Mouse (Mus musculus) small intestine, adult 2 months (tissue): ENCODE measurements around the gene Cdh13. TPM values are rescaled to one million over a fixed set of nuclear protein-coding genes. Genes with fewer than 3 reads are reported as not detected.

Experiments
- H3K27ac ChIP-seq: fragments of 200-500 bp; 2 replicates; pipeline ENCODE4 v1.5.1; 2012; ENCODE audit warnings: low read depth, low read length, control low read depth, inconsistent platforms; ENCODE audit not compliant: insufficient read depth
- H3K27me3 ChIP-seq: fragments of 200-500 bp; 2 replicates; pipeline ENCODE4 v1.6.1; 2012; ENCODE audit warnings: mild to moderate bottlenecking, moderate library complexity, low read length, inconsistent platforms; ENCODE audit not compliant: control insufficient read depth, insufficient read depth
- H3K36me3 ChIP-seq: fragments of 200-500 bp; 2 replicates; pipeline ENCODE4 v1.6.1; 2012; ENCODE audit warnings: mild to moderate bottlenecking, low read length, control low read depth, inconsistent platforms; ENCODE audit not compliant: control insufficient read depth, insufficient read depth
- H3K4me1 ChIP-seq: fragments of 200-500 bp; 2 replicates; pipeline ENCODE4 v1.6.1; 2012; ENCODE audit warnings: low read length, inconsistent platforms, mixed read lengths; ENCODE audit not compliant: control insufficient read depth, insufficient read depth, insufficient read length
- H3K4me3 ChIP-seq: fragments of 200-500 bp; 2 replicates; pipeline ENCODE4 v1.5.1; 2012; ENCODE audit warnings: low read depth, mild to moderate bottlenecking, control low read depth, inconsistent platforms, low read length, moderate library complexity
- CTCF ChIP-seq: fragments of 200-500 bp; IDR thresholded peaks from 2 replicates; pipeline ENCODE4 v1.5.1; 2012; ENCODE audit warnings: low read depth, mild to moderate bottlenecking, control low read depth, inconsistent platforms, low read length, moderate library complexity, mixed read lengths; ENCODE audit not compliant: insufficient replicate concordance, insufficient read length; ENCODE audit errors: extremely low read depth
- POLR2A ChIP-seq: fragments of 200-500 bp; IDR thresholded peaks from 2 replicates; pipeline ENCODE4 v1.6.1; 2012; ENCODE audit warnings: low read depth, mild to moderate bottlenecking, control low read depth, inconsistent platforms, low read length, moderate library complexity
- WGBS: fragments of 180-500 bp; shearing (Covaris S2); methylation state at CpG from one replicate; pipeline ENCODE4 v1.1.7; 2018; 5-methylcytosine and 5-hydroxymethylcytosine counted together
- polyA plus RNA-seq: library from polyadenylated mRNA; depleted of rRNA; stranded (reverse); fragments of >200 nt; gene quantifications from 2 replicates; pipeline ENCODE4 v1.2.3, GENCODE M21; 2012

The Cdh13 gene
- polyA plus RNA-seq, 1 experiment, result 4.6 TPM

GRCm38 (mm10) chr8:118965101-118965840, 681.7 kb downstream of the Cdh13 start:
- 75% methylated on average over 15 of the region's 15 CpGs for WGBS
- Histone ChIP-seq H3K27ac (no peak overlapping the region), H3K4me3 (no peak overlapping the region), H3K27me3 (no peaks in the 10 kb centered on the region), H3K36me3 (no peaks in the 10 kb centered on the region), H3K4me1 (no peaks in the 10 kb centered on the region)
- TF ChIP-seq POLR2A, result no peak
- no peak for TF ChIP-seq CTCF

- no peaks in the 10 kb centered on the region for H3K4me1 ChIP-seq
- H3K4me3 ChIP-seq, result no peak overlapping the region
- H3K27me3 ChIP-seq, result no peaks in the 10 kb centered on the region
- TF ChIP-seq POLR2A (no peak), CTCF (no peak)
- WGBS, result 67% methylated on average over 4 of the region's 4 CpGs
- no peaks in the 10 kb centered on the region for H3K36me3 ChIP-seq
- H3K27ac ChIP-seq, result no peak overlapping the region
Observed at GRCm38 (mm10) chr8:118968896-118969295, 685.4 kb downstream of the Cdh13 start.

- peak; percentile 11; the same call in 1 of the 2 replicates for TF ChIP-seq CTCF
- TF ChIP-seq POLR2A, result no peak
Observed at GRCm38 (mm10) chr8:118979800-118980199, 696.3 kb downstream of the Cdh13 start.

GRCm38 (mm10) chr8:118983724-118984123, 700.2 kb downstream of the Cdh13 start:
- H3K27ac ChIP-seq, result no peak overlapping the region
- no peak overlapping the region for H3K4me3 ChIP-seq
- no peak for TF ChIP-seq CTCF
- TF ChIP-seq POLR2A, result no peak
- H3K36me3 ChIP-seq, result no peaks in the 10 kb centered on the region
- WGBS, result 71% methylated on average over 2 of the region's 2 CpGs
- H3K4me1 ChIP-seq, result no peaks in the 10 kb centered on the region
- H3K27me3 ChIP-seq, result no peaks in the 10 kb centered on the region

More at GRCm38 (mm10) chr8:118979800-118980199, 696.3 kb downstream of the Cdh13 start:
- H3K27me3 ChIP-seq, result no peaks in the 10 kb centered on the region
- H3K4me1 ChIP-seq, result no peaks in the 10 kb centered on the region
- H3K36me3 ChIP-seq, result no peaks in the 10 kb centered on the region
- H3K4me3 ChIP-seq, result no peak overlapping the region
- WGBS, result 16% methylated on average over 5 of the region's 5 CpGs
- no peak overlapping the region for H3K27ac ChIP-seq

- TF ChIP-seq CTCF (no peak), POLR2A (no peak)
- 38% methylated on average over 1 of the region's 1 CpGs for WGBS
- H3K27me3 ChIP-seq, result no peaks in the 10 kb centered on the region
Observed at GRCm38 (mm10) chr8:118986796-118987195, 703.3 kb downstream of the Cdh13 start.

GRCm38 (mm10) chr8:118995641-118996188, 712.2 kb downstream of the Cdh13 start:
- no peaks in the 10 kb centered on the region for H3K36me3 ChIP-seq
- no peaks in the 10 kb centered on the region for H3K4me1 ChIP-seq
- no peaks in the 10 kb centered on the region for H3K27me3 ChIP-seq
- H3K27ac ChIP-seq, result no peak overlapping the region
- 80% methylated on average over 11 of the region's 11 CpGs for WGBS
- TF ChIP-seq CTCF, result no peak
- no peak for TF ChIP-seq POLR2A
- no peak overlapping the region for H3K4me3 ChIP-seq

More at GRCm38 (mm10) chr8:118986796-118987195, 703.3 kb downstream of the Cdh13 start:
- no peak overlapping the region for H3K4me3 ChIP-seq
- H3K27ac ChIP-seq, result no peak overlapping the region
- H3K4me1 ChIP-seq, result no peaks in the 10 kb centered on the region
- H3K36me3 ChIP-seq, result no peaks in the 10 kb centered on the region

- H3K27me3 ChIP-seq, result no peaks in the 10 kb centered on the region
- H3K4me3 ChIP-seq, result no peak overlapping the region
- WGBS, result 69% methylated on average over 1 of the region's 1 CpGs
- TF ChIP-seq POLR2A (no peak), CTCF (no peak)
- H3K4me1 ChIP-seq, result no peaks in the 10 kb centered on the region
- no peak overlapping the region for H3K27ac ChIP-seq
- no peaks in the 10 kb centered on the region for H3K36me3 ChIP-seq
Observed at GRCm38 (mm10) chr8:119000595-119000994, 717.1 kb downstream of the Cdh13 start.
